ENCODE assay signal across 26 mouse cellular contexts in genomic region chr16:95724251-95724650, GRCm38 (mm10).
"Had no signal": no experiment of that assay in that cellular context is flagged by ENCODE, and none has a peak within 500 bp of the region (broad histone marks: within the 10 kb centered on the region; RNA-seq: fewer than 3 reads in every experiment).

No protein-coding gene starts in this region.

- H3K4me1 ChIP-seq: forebrain, embryonic 12.5 days; forebrain, embryonic 13.5 days; forebrain, embryonic 15.5 days had no signal

- H3K9ac ChIP-seq: embryonic facial prominence, embryonic 12.5 days; embryonic facial prominence, embryonic 13.5 days; embryonic facial prominence, embryonic 15.5 days; forebrain, embryonic 12.5 days; forebrain, embryonic 13.5 days; forebrain, embryonic 15.5 days; forebrain, postnatal 0 days had no signal

- H3K9me3 ChIP-seq: embryonic facial prominence, embryonic 12.5 days; embryonic facial prominence, embryonic 15.5 days; forebrain, embryonic 13.5 days; forebrain, embryonic 15.5 days had no signal

- H3K4me3 ChIP-seq: embryonic facial prominence, embryonic 10.5 days; embryonic facial prominence, embryonic 12.5 days; embryonic facial prominence, embryonic 13.5 days; embryonic facial prominence, embryonic 15.5 days; erythroblast, embryonic 14.5 days; forebrain, embryonic 10.5 days; forebrain, embryonic 12.5 days; forebrain, embryonic 13.5 days; forebrain, embryonic 15.5 days; gastrocnemius, adult 2 months had no signal

- H3K27ac ChIP-seq: embryonic facial prominence, embryonic 10.5 days; embryonic facial prominence, embryonic 12.5 days; embryonic facial prominence, embryonic 13.5 days; embryonic facial prominence, embryonic 15.5 days; forebrain, embryonic 10.5 days; forebrain, embryonic 12.5 days; forebrain, embryonic 13.5 days; forebrain, embryonic 15.5 days; gastrocnemius, adult 2 months had no signal

- DNase-seq: cerebellum, adult 18-20 months; cerebellum, adult 2 months; cerebellum, adult 8-10 months; cerebellum, adult 9-10 months; cerebellum, adult 9-11 months; cerebellum, postnatal 10 days; cerebellum, postnatal 14 days; cerebellum, postnatal 25 days; cerebellum, postnatal 36 days; embryo, embryonic 11 days; forebrain, postnatal 0 days; gastrocnemius, adult 2 months; gastrocnemius, postnatal 10 days; gastrocnemius, postnatal 14 days; gastrocnemius, postnatal 25 days; gastrocnemius, postnatal 36 days; heart, adult 18-20 months had no signal

- H3K27me3 ChIP-seq: embryonic facial prominence, embryonic 12.5 days; embryonic facial prominence, embryonic 13.5 days; embryonic facial prominence, embryonic 15.5 days; forebrain, embryonic 12.5 days; forebrain, embryonic 13.5 days; forebrain, embryonic 15.5 days had no signal
